Mouse (Mus musculus) erythroblast, adult 5-6 weeks (primary cell): ENCODE results near the gene Sptbn1. TPM values are rescaled to one million over a fixed set of nuclear protein-coding genes. Genes with fewer than 3 reads are reported as not detected.
A peak's percentile ranks its signal among the peaks of the same experiment; 100 is the strongest.

Source experiments
- ATAC-seq: replicated peaks from 2 replicates; pipeline ENCODE4 v1.8.0; 2016; ENCODE audit warnings: moderate number of reproducible peaks, mild to moderate bottlenecking, moderate TSS enrichment, inconsistent platforms; ENCODE audit not compliant: poor library complexity, low FRiP score, severe bottlenecking
- total RNA-seq, 2 experiments: library from RNA; stranded (forward) in 1 of 2; stranded (reverse) in 1 of 2; fragments of 150-400 nt in 1 of 2; fragments of 200-764, 138-1000 nt in 1 of 2; gene quantifications; 2 replicates each; pipeline versions ENCODE4 v1.2.3 to v1.2.4; 2015 to 2017; ENCODE audit warnings: low replicate concordance in 2 of 2

The Sptbn1 gene
- total RNA-seq, 2 experiments from 2014 or later: 27.8 to 28.4 TPM

DNA sequence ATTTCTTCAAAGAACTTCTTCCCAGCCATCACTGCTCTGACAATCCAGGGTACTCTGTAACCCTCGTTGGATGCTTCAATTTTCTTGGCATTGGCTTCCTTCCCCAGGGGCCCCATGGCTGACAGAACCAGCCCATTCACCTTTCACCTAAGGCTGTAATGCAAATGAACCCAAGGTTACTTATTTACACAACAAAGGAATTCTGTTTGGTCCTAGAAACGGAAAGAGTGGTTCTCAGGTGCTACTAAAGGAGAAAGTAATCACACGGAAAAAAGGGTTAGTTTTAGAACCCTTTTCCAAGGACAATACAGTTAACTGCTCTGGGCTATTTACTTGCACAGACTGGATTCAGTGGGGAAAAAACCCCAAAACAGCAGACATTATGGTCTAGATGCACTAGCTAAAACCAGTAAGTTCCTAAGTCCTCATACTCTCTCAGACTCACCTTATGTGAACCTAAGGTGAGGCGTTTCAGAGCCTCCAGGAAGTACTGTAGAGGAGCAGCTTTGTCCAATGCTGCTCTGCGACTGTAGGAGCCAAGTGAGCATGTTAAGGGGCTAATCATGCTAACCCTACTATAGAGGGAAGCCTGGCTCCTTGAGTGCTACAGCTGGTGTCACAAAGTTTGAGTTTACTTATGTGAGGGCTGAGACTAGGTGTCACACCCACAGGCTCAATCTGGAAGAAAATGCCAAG, 90.7 kb downstream of the Sptbn1 start:
- ATAC-seq: no peak

- no peak for ATAC-seq
Measured at GRCm38 (mm10) chr11:30176111-30176510, 91.9 kb downstream of the Sptbn1 start.

- no peak for ATAC-seq
Measured at GRCm38 (mm10) chr11:30175623-30176022, 92.4 kb downstream of the Sptbn1 start.

- ATAC-seq: no peak
Measured at GRCm38 (mm10) chr11:30171586-30172178, 96.3 kb downstream of the Sptbn1 start.

GRCm38 (mm10) chr11:30171184-30171583, 96.8 kb downstream of the Sptbn1 start:
- ATAC-seq: no peak

DNA sequence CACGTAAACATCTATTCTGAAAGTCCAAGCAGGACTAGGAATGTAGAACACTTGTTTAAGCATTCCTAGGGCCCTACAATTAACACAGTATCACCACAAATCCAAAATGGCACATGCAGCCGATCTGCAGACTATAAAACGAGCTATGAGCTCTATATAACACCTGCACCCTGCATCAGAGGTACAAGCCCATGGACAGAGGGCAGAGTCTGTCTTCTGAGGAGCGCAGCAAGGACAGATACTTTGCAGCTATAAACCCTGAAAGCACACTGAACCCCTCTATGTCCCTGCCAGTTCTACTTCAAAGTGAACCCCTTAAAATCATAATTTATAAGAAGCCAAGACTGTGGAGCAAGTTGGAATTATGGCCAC, 101.4 kb downstream of the Sptbn1 start:
- peak; percentile 52 for ATAC-seq

GRCm38 (mm10) chr11:30165861-30166550, 102.0 kb downstream of the Sptbn1 start:
- ATAC-seq: peak; percentile 98

DNA sequence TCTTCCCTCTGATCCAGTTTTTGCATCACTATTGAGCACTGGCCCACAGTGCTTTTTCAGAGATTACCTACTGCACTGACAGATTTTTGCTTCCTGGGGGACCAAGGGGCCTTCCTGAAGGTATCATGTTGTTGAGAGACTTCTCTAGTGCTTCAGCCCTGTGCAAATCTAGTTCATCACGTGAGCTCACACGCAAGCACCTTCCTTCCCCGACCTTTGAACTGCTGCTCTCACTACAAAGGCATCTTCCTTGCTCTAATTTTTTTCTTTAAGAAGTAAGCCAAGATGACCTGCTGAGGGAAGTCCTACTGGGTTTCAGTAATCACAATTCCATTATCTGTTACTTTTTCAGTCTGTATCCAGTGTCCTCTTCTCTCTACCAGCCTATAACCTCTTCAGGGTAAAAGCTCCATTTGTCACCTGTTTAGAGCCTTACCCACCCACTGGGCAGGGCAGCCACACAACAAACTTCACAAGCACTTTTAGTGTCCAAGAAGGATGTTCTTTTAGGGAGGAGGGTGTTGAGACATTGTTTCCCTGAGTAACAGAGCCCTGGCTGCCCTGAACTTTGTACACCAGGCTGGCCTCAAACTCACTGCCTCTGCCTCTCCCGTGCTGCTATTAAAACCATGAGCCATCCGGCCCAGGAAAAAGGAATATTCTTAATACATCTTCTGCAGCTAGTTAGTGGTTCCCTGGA, 103.3 kb downstream of the Sptbn1 start:
- ATAC-seq: no peak

DNA sequence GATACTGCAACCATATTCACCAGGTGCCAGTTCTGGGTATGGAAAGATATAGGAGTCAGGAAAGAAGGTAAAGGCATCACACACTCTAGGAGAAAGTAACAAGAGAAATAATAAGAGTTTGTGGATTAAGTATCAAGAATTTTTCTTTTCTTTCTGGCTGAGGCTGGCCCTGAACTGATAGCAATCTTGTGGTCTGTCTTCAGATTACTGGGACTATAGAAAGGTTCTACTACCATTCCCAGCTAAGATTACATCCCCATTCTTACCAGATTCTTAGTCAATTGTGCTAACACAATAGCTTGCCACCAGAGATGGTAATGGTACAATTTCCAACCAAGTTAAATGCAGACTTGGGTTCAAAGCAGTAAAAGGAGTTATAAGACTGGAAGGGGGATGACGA, 104.1 kb downstream of the Sptbn1 start:
- ATAC-seq: no peak

GRCm38 (mm10) chr11:30163081-30163480, 104.9 kb downstream of the Sptbn1 start:
- no peak for ATAC-seq

DNA sequence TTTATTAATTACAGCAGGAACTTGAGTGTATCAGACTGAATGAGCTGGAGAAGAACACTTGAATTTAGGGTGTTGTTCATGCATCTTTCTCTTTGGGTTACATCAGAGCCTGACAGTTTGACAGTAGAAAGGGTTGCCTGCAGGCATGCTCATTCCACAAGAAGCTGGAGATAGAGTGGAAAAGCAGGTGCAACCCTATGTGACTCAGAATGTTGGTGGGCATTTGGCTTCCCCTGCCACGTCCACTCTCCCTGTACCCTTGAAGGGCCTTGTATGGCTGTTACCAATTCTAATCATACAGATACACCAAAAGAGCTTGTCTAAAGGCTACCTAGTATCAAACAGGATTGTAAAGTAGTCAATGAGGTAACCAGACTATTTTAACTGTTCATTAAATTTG, 106.2 kb downstream of the Sptbn1 start:
- ATAC-seq: no peak

DNA sequence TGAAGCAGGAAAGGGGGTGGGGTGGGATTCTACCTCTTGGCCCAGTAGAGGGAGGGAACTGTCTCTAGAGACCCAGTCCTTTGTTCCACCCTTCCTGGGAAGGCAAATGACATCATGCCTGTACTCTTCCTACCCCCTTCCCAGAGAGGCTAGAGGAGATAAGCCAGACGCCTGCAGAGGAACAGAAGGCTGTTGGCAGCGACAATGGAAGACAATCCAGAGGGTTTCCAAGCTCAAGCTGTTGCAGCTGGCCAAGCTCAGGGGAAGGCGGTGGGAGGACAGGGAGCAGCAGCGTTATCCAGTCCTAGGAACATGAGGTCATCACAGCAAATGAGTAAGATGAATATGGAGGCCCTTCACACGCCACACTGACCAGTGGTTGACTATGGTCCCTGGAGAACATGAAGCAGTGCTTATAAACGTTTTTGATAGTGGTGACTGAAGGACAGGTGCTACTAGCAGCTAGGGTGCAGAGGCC, 106.8 kb downstream of the Sptbn1 start:
- no peak for ATAC-seq

- ATAC-seq: peak; percentile 78
Measured at GRCm38 (mm10) chr11:30160625-30161172, 107.3 kb downstream of the Sptbn1 start.

GRCm38 (mm10) chr11:30159545-30160255, 108.3 kb downstream of the Sptbn1 start:
- no peak for ATAC-seq

- peak; percentile 86 for ATAC-seq
Measured at GRCm38 (mm10) chr11:30158028-30158700, 109.8 kb downstream of the Sptbn1 start.

DNA sequence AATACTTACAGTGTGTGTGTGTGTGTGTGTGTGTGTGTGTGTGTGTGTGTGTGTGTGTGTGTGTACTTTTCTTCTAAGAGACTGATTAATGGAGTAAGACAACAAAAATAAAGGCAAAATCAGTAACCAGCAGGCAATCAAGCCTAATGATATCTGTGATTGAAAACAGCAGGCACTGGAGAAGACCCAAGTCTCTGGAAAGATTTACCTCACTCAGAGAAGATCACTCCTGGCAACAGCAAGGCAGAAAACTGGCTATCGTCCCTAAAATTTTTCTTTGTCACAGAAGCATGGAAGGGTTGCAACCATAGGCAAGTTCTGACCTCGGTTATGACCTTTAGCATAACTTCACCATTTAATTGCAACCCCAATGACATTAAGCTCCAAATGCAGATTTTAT, 112.1 kb downstream of the Sptbn1 start:
- ATAC-seq: no peak

DNA sequence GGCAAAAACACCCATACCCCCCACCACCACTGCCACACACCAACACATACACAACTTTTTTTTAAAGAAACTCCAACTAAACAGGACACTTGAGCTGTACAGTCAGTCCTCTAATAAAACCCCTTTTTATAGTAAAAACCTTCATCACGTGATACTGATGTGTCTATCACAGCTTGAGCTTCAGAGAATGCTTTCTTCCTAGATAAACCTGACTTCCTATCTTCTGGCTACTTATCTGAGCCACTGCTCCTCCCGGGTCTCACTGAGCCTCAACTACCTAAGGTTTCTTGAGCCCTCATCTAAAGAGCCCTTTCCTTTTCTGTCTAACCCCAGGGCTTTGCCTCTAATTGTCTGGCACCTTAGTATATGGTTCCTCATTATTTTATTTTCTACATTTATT, 113.0 kb downstream of the Sptbn1 start:
- no peak for ATAC-seq

DNA sequence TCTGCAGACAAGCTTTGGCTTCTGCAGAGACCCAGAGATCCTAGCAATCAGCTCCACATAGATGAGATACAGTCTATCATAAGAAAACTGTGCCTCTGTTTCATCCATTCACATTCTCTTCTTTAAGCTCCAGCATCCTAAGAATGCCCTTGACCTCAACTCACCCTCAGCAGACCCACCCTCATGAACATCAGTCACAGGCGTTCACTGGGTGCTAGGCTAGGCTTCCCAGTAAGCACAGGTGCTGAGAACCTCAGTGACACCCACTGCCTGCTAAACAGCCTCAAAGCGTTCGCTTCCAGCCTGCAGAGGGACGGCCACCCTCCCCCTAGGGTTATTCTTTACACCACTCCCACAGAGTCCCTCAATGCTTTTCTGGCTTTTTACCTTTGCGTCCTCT, 119.1 kb downstream of the Sptbn1 start:
- no peak for ATAC-seq

GRCm38 (mm10) chr11:30148378-30148777, 119.6 kb downstream of the Sptbn1 start:
- ATAC-seq: no peak
